Comparison of ENCODE assay signal across 14 mouse cellular contexts in genomic region chr11:103852590-103853283, GRCm38 (mm10).
A peak's percentile ranks its signal among the peaks of the same experiment; 100 is the strongest.
DNase-seq lines count a peak whose midpoint lies in the region; ATAC-seq and TF ChIP-seq lines count a peak whose summit lies in the region.
"Had no signal": no experiment of that assay in that cellular context is flagged by ENCODE, and none has a peak within 500 bp of the region (broad histone marks: within the 10 kb centered on the region; RNA-seq: fewer than 3 reads in every experiment).

No protein-coding gene starts in this region.

- no peak overlapping the region for H3K4me3 ChIP-seq in heart, postnatal 0 days (ENCODE audit: low read depth, low read length)
- no peak overlapping the region for H3K4me3 ChIP-seq in heart, embryonic 10.5 days
- no peak overlapping the region for H3K4me3 ChIP-seq in forebrain, embryonic 14.5 days (ENCODE audit: low read depth, low read length)
- H3K4me3 ChIP-seq: embryonic facial prominence, embryonic 12.5 days; left cerebral cortex, adult 2 months had no signal

- H3K36me3 ChIP-seq in heart, postnatal 0 days (replicated peaks; ENCODE audit: control insufficient read depth, insufficient read depth, low read length): peaks cover 21% of the 10 kb centered on the region
- H3K36me3 ChIP-seq in heart, embryonic 10.5 days: peaks cover 7% of the 10 kb centered on the region; the same call in 1 of the 2 replicates
- H3K36me3 ChIP-seq in forebrain, embryonic 14.5 days (ENCODE audit: control insufficient read depth, insufficient read depth, low read length): 0 out of 2 replicates have a peak, but pooled peaks cover 5% of the 10 kb centered on the region

- no peaks in the 10 kb centered on the region for H3K27me3 ChIP-seq in heart, postnatal 0 days (ENCODE audit: control insufficient read depth, insufficient read depth, low read length)
- H3K27me3 ChIP-seq in heart, embryonic 10.5 days (ENCODE audit: insufficient read depth, poor library complexity, severe bottlenecking): no peaks in the 10 kb centered on the region
- no peaks in the 10 kb centered on the region for H3K27me3 ChIP-seq in forebrain, embryonic 14.5 days (replicated peaks; ENCODE audit: control insufficient read depth, insufficient read depth, low read length)
- H3K27me3 ChIP-seq: embryonic facial prominence, embryonic 12.5 days had no signal

- TF ChIP-seq EP300 in heart, postnatal 0 days (IDR thresholded peaks at IDR 0.05; ENCODE audit: low read depth): no peak

- ATAC-seq in heart, postnatal 0 days (ENCODE audit: insufficient read depth, low read depth): peak; percentile 20; the same call in 1 of the 2 replicates
- ATAC-seq in forebrain, embryonic 14.5 days: peak; percentile 46
- ATAC-seq in megakaryocyte progenitor cell, adult 5-6 weeks (replicated peaks; ENCODE audit: poor library complexity): peak; percentile 97
- ATAC-seq in erythroblast, adult 5-6 weeks (replicated peaks; ENCODE audit: low FRiP score, poor library complexity, severe bottlenecking): no peak
- ATAC-seq: CD4-positive, CD25-positive, alpha-beta regulatory T cell, adult 4 months had no signal

- H3K4me1 ChIP-seq in heart, postnatal 0 days (ENCODE audit: control insufficient read depth, insufficient read depth): no peaks in the 10 kb centered on the region
- peaks cover 13% of the 10 kb centered on the region for H3K4me1 ChIP-seq in heart, embryonic 10.5 days
- peaks cover 21% of the 10 kb centered on the region for H3K4me1 ChIP-seq in forebrain, embryonic 14.5 days (ENCODE audit: control insufficient read depth, insufficient read depth, low read length)

- H3K4me2 ChIP-seq in heart, postnatal 0 days (ENCODE audit: low read depth, low read length): no peak overlapping the region
- no peak overlapping the region for H3K4me2 ChIP-seq in forebrain, embryonic 14.5 days (ENCODE audit: low read length)
- H3K4me2 ChIP-seq: embryonic facial prominence, embryonic 12.5 days had no signal

- no peak overlapping the region for H3K27ac ChIP-seq in heart, postnatal 0 days (ENCODE audit: low read depth)
- no peak overlapping the region for H3K27ac ChIP-seq in heart, embryonic 10.5 days
- H3K27ac ChIP-seq in forebrain, embryonic 14.5 days (ENCODE audit: low read depth, low read length): no peak overlapping the region; the same call in 1 of the 2 replicates
- H3K27ac ChIP-seq: embryonic facial prominence, embryonic 12.5 days; left cerebral cortex, adult 2 months had no signal

- H3K9me3 ChIP-seq in heart, postnatal 0 days (replicated peaks; ENCODE audit: control insufficient read depth, low read length): no peaks in the 10 kb centered on the region
- no peaks in the 10 kb centered on the region for H3K9me3 ChIP-seq in heart, embryonic 10.5 days
- no peaks in the 10 kb centered on the region for H3K9me3 ChIP-seq in forebrain, embryonic 14.5 days (replicated peaks; ENCODE audit: control insufficient read depth, low read length)
- H3K9me3 ChIP-seq: embryonic facial prominence, embryonic 12.5 days had no signal

- 50% methylated on average over 16 of the region's 16 CpGs for WGBS in heart, postnatal 0 days
- WGBS in heart, embryonic 10.5 days: 50% methylated on average over 16 of the region's 16 CpGs
- WGBS in forebrain, embryonic 14.5 days: 34% methylated on average over 16 of the region's 16 CpGs

- H3K9ac ChIP-seq in heart, postnatal 0 days (replicated peaks; ENCODE audit: low read depth, low read length): no peak overlapping the region
- H3K9ac ChIP-seq in forebrain, embryonic 14.5 days (ENCODE audit: low read length): no peak overlapping the region
- H3K9ac ChIP-seq: embryonic facial prominence, embryonic 12.5 days had no signal

- peak; percentile 30 for DNase-seq in heart, postnatal 0 days (ENCODE audit: low spot score)
- DNase-seq in heart, embryonic 10.5 days (ENCODE audit: low spot score): no peak
- DNase-seq in MEL-GATA-1-ER (ENCODE audit: extremely low read depth, low read depth): peak; percentile 93
- DNase-seq in forebrain, embryonic 14.5 days (ENCODE audit: low spot score): peak; percentile 57
- no peak for DNase-seq in gastrocnemius, adult 18-20 months (ENCODE audit: low spot score)
- DNase-seq in left cerebral cortex, adult 8-10 months (ENCODE audit: low spot score in 2 of 2): no peak
- DNase-seq: adrenal gland, postnatal 14 days; cerebellum, adult 9-10 months; gastrocnemius, postnatal 36 days had no signal

- TF ChIP-seq CTCF in heart, postnatal 0 days (IDR thresholded peaks at IDR 0.05; ENCODE audit: low read depth): no peak

Comparison
In these comparisons a context has a peak if more than half of its experiments do, and no peak if none do; other contexts are left out.
1. DNase-seq: peak in heart, postnatal 0 days (single experiment), MEL-GATA-1-ER (single experiment) and forebrain, embryonic 14.5 days (single experiment); none in heart, embryonic 10.5 days (single experiment), gastrocnemius, adult 18-20 months (single experiment) and left cerebral cortex, adult 8-10 months (0 of 2).